Mouse (Mus musculus) layer of hippocampus, adult 8-10 months (tissue): ENCODE measurements around the gene Diaph3. TPM values are rescaled to one million over a fixed set of nuclear protein-coding genes. Genes with fewer than 3 reads are reported as not detected.
"Not testable (repeated sequence)": the region's sequence is repeated elsewhere in the genome, so short reads cannot be mapped to it uniquely, and the experiment has no call there.

Source experiments
- DNase-seq, 2 experiments: peaks; one replicate each; pipeline ENCODE4 v3.0.0; 2022; ENCODE audit warnings: low spot score in 2 of 2
- total RNA-seq, 4 experiments: library from RNA; stranded (reverse); gene quantifications; 2 replicates each; pipeline ENCODE4 v1.2.4; 2022

The Diaph3 gene
- total RNA-seq, 4 experiments from 2014 or later, result 4.1 to 5.8 (median 4.7) TPM

- DNase-seq, result no peak
Observed at GRCm38 (mm10) chr14:86741855-86742531, 399.0 kb downstream of the Diaph3 start.

GRCm38 (mm10) chr14:86738916-86739315 lies 402.1 kb downstream of the Diaph3 start:
- DNase-seq, result no peak

- no peak for DNase-seq
Observed at GRCm38 (mm10) chr14:86736646-86737045, 404.4 kb downstream of the Diaph3 start.

- DNase-seq, result no peak
Observed at GRCm38 (mm10) chr14:86731300-86731699, 409.7 kb downstream of the Diaph3 start.

GRCm38 (mm10) chr14:86729617-86730098 lies 411.4 kb downstream of the Diaph3 start:
- DNase-seq, result no peak

- no peak for DNase-seq
Observed at GRCm38 (mm10) chr14:86727538-86728045, 413.4 kb downstream of the Diaph3 start.

- DNase-seq, result no peak
Observed at GRCm38 (mm10) chr14:86721768-86722167, 419.3 kb downstream of the Diaph3 start.

- no peak for DNase-seq
Observed at GRCm38 (mm10) chr14:86721082-86721481, 420.0 kb downstream of the Diaph3 start.

GRCm38 (mm10) chr14:86720408-86720807 lies 420.6 kb downstream of the Diaph3 start:
- not testable (repeated sequence) for DNase-seq

GRCm38 (mm10) chr14:86714088-86714690 lies 426.8 kb downstream of the Diaph3 start:
- DNase-seq, result no peak

- DNase-seq, result no peak
Observed at GRCm38 (mm10) chr14:86704080-86704479, 437.0 kb downstream of the Diaph3 start.

GRCm38 (mm10) chr14:86701145-86701544 lies 439.9 kb downstream of the Diaph3 start:
- DNase-seq, result no peak

GRCm38 (mm10) chr14:86697887-86698286 lies 443.1 kb downstream of the Diaph3 start:
- DNase-seq, result no peak

- no peak for DNase-seq
Observed at GRCm38 (mm10) chr14:86692714-86693113, 448.3 kb downstream of the Diaph3 start.

- DNase-seq, result no peak
Observed at GRCm38 (mm10) chr14:86691298-86691697, 449.7 kb downstream of the Diaph3 start.

GRCm38 (mm10) chr14:86684585-86685503 lies 456.2 kb downstream of the Diaph3 start:
- DNase-seq, result peak in 1 of 2 experiments; percentile 12

GRCm38 (mm10) chr14:86681951-86682350 lies 459.1 kb downstream of the Diaph3 start:
- DNase-seq, result no peak

GRCm38 (mm10) chr14:86678992-86679391 lies 462.0 kb downstream of the Diaph3 start:
- DNase-seq, result no peak

GRCm38 (mm10) chr14:86678179-86678780 lies 462.8 kb downstream of the Diaph3 start:
- DNase-seq, result no peak

- no peak for DNase-seq
Observed at GRCm38 (mm10) chr14:86677015-86677414, 464.0 kb downstream of the Diaph3 start.

GRCm38 (mm10) chr14:86675314-86675713 lies 465.7 kb downstream of the Diaph3 start:
- no peak for DNase-seq
